Mouse (Mus musculus): ENCODE data around the gene Etnk1.

DNA sequence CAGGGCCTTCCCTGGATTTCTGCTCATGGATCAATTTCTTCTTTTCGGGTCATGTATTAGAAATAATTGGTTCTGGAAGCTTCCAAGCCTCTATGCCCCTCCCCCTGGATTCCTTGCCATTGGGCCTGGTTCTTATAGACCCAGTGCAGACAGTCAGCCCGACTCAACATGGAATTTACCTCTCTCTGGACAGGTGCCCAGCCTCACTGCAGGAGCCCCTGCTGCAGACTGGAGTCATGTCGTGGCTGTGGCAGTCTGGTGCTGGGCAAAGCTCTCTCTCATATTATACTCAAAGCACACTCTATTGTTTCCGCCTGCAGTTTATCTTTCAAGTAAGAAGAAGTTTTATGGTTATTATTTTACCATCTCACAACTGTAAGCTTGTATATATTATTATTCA, 90.9 kb downstream of the Etnk1 start:
- TF ChIP-seq CTCF (IDR thresholded peaks at IDR 0.05; ENCODE audit: extremely low read depth, insufficient read depth, insufficient read length, insufficient replicate concordance), result no peak
- no peak for TF ChIP-seq POLR2A (IDR thresholded peaks at IDR 0.05; ENCODE audit: low read depth, low read length)
